Mouse (Mus musculus) macrophage (primary cell): Measurements from ENCODE around the gene Xpc. TPM values are rescaled to one million over a fixed set of nuclear protein-coding genes. Genes with fewer than 3 reads are reported as not detected.

Source experiments
- polyA plus RNA-seq: library from polyadenylated mRNA; stranded (reverse); fragments of 250-400 nt; gene quantifications from 3 replicates; pipeline ENCODE4 v1.2.4, GENCODE M21; 2018; ENCODE audit warnings: inconsistent platforms

Gene Xpc
- polyA plus RNA-seq, 1 experiment from 2014 or later = 14.5 TPM

Other genes with a start within 250 kb of the Xpc start
- not detected in 3 replicates for gene Wnt7a, start 104.5 kb downstream of the Xpc start, polyA plus RNA-seq
- gene Chchd4, start 42.3 kb downstream of the Xpc start, polyA plus RNA-seq = 4.3 to 16.2 TPM (median 6.2 TPM) in 3 replicates
- gene Tmem43, start 42.2 kb downstream of the Xpc start, polyA plus RNA-seq = 32.7 to 48.5 TPM (median 46.8 TPM) in 3 replicates
- 40.6 to 87.8 TPM (median 85.5 TPM) in 3 replicates for gene Lsm3, start within 50 bp of the Xpc start, polyA plus RNA-seq
- 290 to 451 TPM (median 423 TPM) in 3 replicates for gene Slc6a6, start 168.2 kb upstream of the Xpc start, polyA plus RNA-seq